Mouse (Mus musculus) kidney, postnatal 0 days (tissue): ENCODE measurements around the gene Rassf3. TPM values are rescaled to one million over a fixed set of nuclear protein-coding genes. Genes with fewer than 3 reads are reported as not detected.
A peak's percentile ranks its signal among the peaks of the same experiment; 100 is the strongest.

Experiments
- ATAC-seq: fragments of 200-750 bp; cut with Nextera tagmentation; replicated peaks from 2 replicates; pipeline ENCODE4 v1.8.0; 2017; ENCODE audit warnings: low read depth, moderate number of reproducible peaks, moderate TSS enrichment, moderate library complexity; ENCODE audit not compliant: low FRiP score
- DNase-seq: peaks from one replicate; pipeline ENCODE4 v3.0.0-alpha.2; 2016; ENCODE audit warnings: low spot score
- H3K27ac ChIP-seq: fragments of 300-500 bp; sonication (generic); 2 replicates; pipeline ENCODE4 v1.5.1; 2014; ENCODE audit warnings: mild to moderate bottlenecking
- H3K27me3 ChIP-seq: fragments of 300-500 bp; sonication (generic); 2 replicates; pipeline ENCODE4 v1.6.1; 2014; ENCODE audit warnings: low read length, mixed read lengths; ENCODE audit not compliant: insufficient read depth
- H3K36me3 ChIP-seq: fragments of 300-500 bp; sonication (generic); 2 replicates; pipeline ENCODE4 v1.6.1; 2014; ENCODE audit warnings: low read length, mixed read lengths; ENCODE audit not compliant: insufficient read depth
- H3K4me1 ChIP-seq: fragments of 300-500 bp; sonication (generic); replicated peaks from 2 replicates; pipeline ENCODE4 v1.6.1; 2014; ENCODE audit warnings: antibody characterized with exemption, low read length, mixed read lengths; ENCODE audit not compliant: insufficient read depth
- H3K4me2 ChIP-seq: fragments of 300-500 bp; sonication (generic); 2 replicates; pipeline ENCODE4 v1.6.1; 2014; ENCODE audit warnings: mild to moderate bottlenecking, low read length, moderate library complexity, mixed read lengths
- H3K4me3 ChIP-seq: fragments of 300-500 bp; sonication (generic); replicated peaks from 2 replicates; pipeline ENCODE4 v1.5.1; 2014; ENCODE audit warnings: low read depth, low read length
- H3K9ac ChIP-seq: fragments of 300-500 bp; sonication (generic); 2 replicates; pipeline ENCODE4 v1.6.1; 2014; ENCODE audit warnings: low read depth, low read length
- H3K9me3 ChIP-seq: fragments of 300-500 bp; sonication (generic); replicated peaks from 2 replicates; pipeline ENCODE4 v1.6.1; 2016; ENCODE audit warnings: low read length, inconsistent platforms, mixed read lengths
- CTCF ChIP-seq: IDR thresholded peaks from 2 replicates; pipeline ENCODE4 v1.5.1; 2016; ENCODE audit warnings: antibody characterized with exemption, low read depth, mild to moderate bottlenecking, moderate library complexity
- WGBS: fragments of 180-500 bp; shearing (Covaris S2); extraction: QIAGEN DNeasy Blood & Tissue Kit; methylation state at CpG from one replicate; pipeline ENCODE4 v1.1.7; 2014; 5-methylcytosine and 5-hydroxymethylcytosine counted together
- polyA plus RNA-seq: library from polyadenylated mRNA; unstranded; fragments of >200 nt; fragmentation: Nextera tagmentation; extraction: Ambion mirVana; gene quantifications from 2 replicates; pipeline ENCODE4 v1.2.1, GENCODE M21; 2015

Rassf3 gene
- polyA plus RNA-seq, 1 experiment from 2014 or later = 11.9 TPM

DNA sequence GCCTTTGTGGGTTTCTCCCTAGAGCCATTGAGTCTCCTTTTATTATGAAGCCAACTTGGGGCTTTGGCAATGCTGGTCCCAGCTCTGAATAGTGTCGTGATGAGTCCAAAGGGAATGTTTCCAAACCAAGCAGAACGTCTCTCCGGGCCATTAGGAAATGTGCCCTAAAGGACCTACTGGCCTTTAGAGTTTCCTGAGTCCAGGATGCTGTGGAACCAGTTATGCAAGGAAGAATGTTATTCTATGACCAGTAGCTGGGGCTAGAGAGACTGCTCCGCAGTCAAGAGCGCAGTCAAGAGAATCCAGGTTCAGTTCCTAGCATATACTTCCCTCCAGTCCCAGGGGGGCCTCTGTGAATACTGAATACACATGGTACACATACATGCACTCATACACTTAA lies 23.9 kb upstream of the Rassf3 start:
- WGBS = 41% methylated on average over 5 of the region's 5 CpGs
- peak; percentile 56 for TF ChIP-seq CTCF
- no peak; the same call in 1 of the 2 replicates for ATAC-seq

GRCm38 (mm10) chr10:121499063-121499462 lies 22.9 kb upstream of the Rassf3 start:
- 63% methylated on average over 2 of the region's 2 CpGs for WGBS
- ATAC-seq (no peak), DNase-seq (no peak)
- Histone ChIP-seq H3K4me1 (no peaks in the 10 kb centered on the region), H3K4me2 (no peak overlapping the region), H3K27me3 (no peaks in the 10 kb centered on the region), H3K27ac (0 out of 2 replicates have a peak overlapping the region, but pooled peaks have one; percentile 36), H3K36me3 (no peaks in the 10 kb centered on the region), H3K9ac (no peak overlapping the region), H3K4me3 (no peak overlapping the region), H3K9me3 (no peaks in the 10 kb centered on the region)
- no peak for TF ChIP-seq CTCF

More for the DNA sequence above, 23.9 kb upstream of the Rassf3 start:
- H3K9ac ChIP-seq = no peak overlapping the region
- H3K4me2 ChIP-seq = no peak overlapping the region
- peak; percentile 64 for DNase-seq
- H3K4me3 ChIP-seq = no peak overlapping the region
- H3K9me3 ChIP-seq = no peaks in the 10 kb centered on the region
- H3K27ac ChIP-seq = no peak overlapping the region
- no peaks in the 10 kb centered on the region; the same call in 1 of the 2 replicates for H3K4me1 ChIP-seq
- no peaks in the 10 kb centered on the region for H3K36me3 ChIP-seq
- no peaks in the 10 kb centered on the region for H3K27me3 ChIP-seq

- no peak overlapping the region for H3K4me3 ChIP-seq
- DNase-seq (no peak), ATAC-seq (peak; percentile 41; the same call in 1 of the 2 replicates)
- no peaks in the 10 kb centered on the region for H3K27me3 ChIP-seq
- no peaks in the 10 kb centered on the region for H3K9me3 ChIP-seq
- H3K4me2 ChIP-seq = no peak overlapping the region
- H3K4me1 ChIP-seq = no peaks in the 10 kb centered on the region
- TF ChIP-seq CTCF = no peak
- 67% methylated on average over 8 of the region's 8 CpGs for WGBS
- H3K36me3 ChIP-seq = no peaks in the 10 kb centered on the region
- H3K27ac ChIP-seq = peak overlapping the region; percentile 77
- H3K9ac ChIP-seq = no peak overlapping the region
Measured at GRCm38 (mm10) chr10:121498481-121498904, 22.3 kb upstream of the Rassf3 start.

DNA sequence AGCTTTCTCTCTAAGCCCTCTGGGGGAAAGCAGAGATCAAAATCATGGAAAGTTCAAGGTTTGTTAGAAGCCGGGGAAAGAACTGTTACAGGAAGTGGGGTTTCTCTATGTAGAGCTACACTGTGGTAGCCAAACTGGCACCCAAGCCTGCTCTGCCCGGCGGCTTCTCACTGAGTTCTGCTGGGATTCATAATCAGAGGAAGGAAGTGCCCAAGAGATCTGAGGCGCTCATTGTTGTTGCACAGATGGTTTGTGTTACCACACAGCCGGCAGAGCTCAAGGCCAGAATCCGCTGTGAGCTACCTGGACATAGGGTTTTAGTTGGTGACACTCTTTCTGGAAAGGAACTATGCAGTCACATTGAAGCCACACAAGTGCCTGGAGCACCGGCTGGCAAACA lies 21.8 kb upstream of the Rassf3 start:
- no peak for ATAC-seq
- no peak for TF ChIP-seq CTCF
- Histone ChIP-seq H3K4me1 (no peaks in the 10 kb centered on the region), H3K9ac (no peak overlapping the region), H3K27me3 (no peaks in the 10 kb centered on the region), H3K4me2 (no peak overlapping the region), H3K27ac (peak overlapping the region; percentile 77), H3K4me3 (no peak overlapping the region), H3K9me3 (no peaks in the 10 kb centered on the region), H3K36me3 (no peaks in the 10 kb centered on the region)
- 67% methylated on average over 7 of the region's 7 CpGs for WGBS
- DNase-seq = no peak

DNA sequence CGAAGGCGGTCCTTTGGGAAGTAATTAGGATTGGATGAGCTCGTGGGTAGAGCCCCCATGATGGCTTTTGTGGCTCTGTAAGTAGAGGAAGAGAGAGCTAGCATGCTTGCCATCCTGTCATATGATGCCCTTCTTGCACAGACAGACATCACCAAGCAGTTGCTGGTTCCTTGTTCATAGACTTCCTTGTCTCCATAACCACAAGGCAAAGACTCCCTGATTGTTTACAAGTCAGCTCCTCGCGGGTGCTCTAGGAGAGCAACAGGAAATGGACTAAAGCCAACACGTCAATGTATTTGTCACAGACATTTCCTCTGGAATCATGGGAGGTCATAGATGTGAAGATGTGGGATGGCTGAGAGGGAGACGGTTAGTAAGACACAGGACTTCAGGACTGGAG lies 20.5 kb upstream of the Rassf3 start:
- Histone ChIP-seq H3K27ac (no peak overlapping the region), H3K9ac (no peak overlapping the region), H3K27me3 (no peaks in the 10 kb centered on the region), H3K4me2 (no peak overlapping the region), H3K9me3 (no peaks in the 10 kb centered on the region), H3K4me3 (no peak overlapping the region), H3K4me1 (no peaks in the 10 kb centered on the region), H3K36me3 (no peaks in the 10 kb centered on the region)
- TF ChIP-seq CTCF = no peak
- WGBS = 59% methylated on average over 7 of the region's 7 CpGs
- ATAC-seq (no peak), DNase-seq (peak; percentile 76)

- Histone ChIP-seq H3K27ac (no peak overlapping the region), H3K4me2 (no peak overlapping the region), H3K9ac (no peak overlapping the region), H3K9me3 (no peaks in the 10 kb centered on the region), H3K4me1 (no peaks in the 10 kb centered on the region), H3K36me3 (no peaks in the 10 kb centered on the region), H3K4me3 (no peak overlapping the region), H3K27me3 (no peaks in the 10 kb centered on the region)
- no peak for TF ChIP-seq CTCF
- DNase-seq (no peak), ATAC-seq (no peak)
- 97% methylated on average over 2 of the region's 2 CpGs for WGBS
Measured at GRCm38 (mm10) chr10:121494163-121494425, 17.9 kb upstream of the Rassf3 start.
